Mouse (Mus musculus) urinary bladder, postnatal 14 days (tissue): Measurements from ENCODE around the gene Tlx1.

Source experiments
- DNase-seq: peaks from one replicate; pipeline ENCODE4 v3.0.0; 2021; ENCODE audit warnings: low spot score

Gene Tlx1

DNA sequence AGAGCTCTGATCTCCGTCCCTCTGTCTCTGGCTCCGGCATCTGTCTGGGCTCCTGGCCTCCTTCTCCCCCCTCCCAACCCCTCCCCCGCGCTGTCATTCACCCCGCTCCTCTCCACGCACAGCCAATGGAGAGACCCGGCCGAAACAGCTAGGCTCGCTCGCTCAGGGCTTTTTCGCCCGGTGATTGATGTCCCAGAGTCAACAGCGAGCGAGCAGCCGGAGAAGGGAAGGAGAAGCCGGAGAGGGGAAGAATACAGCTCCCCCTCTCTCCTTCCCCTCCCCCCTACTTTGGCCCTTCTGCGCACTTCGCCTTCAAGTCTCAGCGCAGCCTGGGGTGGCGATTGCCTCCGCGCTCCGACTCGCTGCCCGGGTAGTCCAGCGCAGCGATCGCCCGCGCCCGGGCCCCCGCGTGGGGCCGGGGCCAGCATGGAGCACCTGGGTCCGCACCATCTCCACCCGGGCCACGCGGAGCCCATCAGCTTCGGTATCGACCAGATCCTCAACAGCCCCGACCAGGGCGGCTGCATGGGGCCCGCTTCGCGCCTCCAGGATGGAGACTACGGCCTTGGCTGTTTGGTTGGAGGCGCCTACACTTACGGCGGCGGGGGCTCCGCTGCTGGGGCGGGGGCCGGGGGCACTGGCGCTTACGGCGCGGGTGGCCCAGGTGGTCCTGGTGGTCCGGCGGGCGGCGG is at the start of gene Tlx1:
TSS of gene Tlx1 (plus strand) at position 191 of the 692 bp plus-strand sequence.
- no peak for DNase-seq

DNA sequence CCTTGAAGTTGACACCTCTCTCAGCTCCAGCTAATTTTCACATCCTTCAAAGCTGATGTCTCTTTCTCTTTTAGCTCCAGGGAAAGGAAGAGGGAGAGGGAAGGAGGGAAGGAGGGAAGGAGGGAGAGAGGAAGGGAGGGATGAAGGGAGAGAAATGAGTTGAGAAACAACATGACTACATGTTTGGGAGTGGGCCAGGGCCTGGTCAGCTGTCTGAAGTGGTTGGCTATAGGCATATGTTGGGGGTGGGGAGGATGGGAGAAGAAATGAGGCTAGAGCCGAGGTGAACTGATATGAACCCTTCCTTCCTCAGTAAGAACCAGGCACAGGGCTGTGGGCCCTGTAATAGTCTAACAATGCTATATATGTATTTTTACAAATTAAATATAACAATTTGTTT is 44.9 kb upstream of the Tlx1 start:
- no peak for DNase-seq

DNA sequence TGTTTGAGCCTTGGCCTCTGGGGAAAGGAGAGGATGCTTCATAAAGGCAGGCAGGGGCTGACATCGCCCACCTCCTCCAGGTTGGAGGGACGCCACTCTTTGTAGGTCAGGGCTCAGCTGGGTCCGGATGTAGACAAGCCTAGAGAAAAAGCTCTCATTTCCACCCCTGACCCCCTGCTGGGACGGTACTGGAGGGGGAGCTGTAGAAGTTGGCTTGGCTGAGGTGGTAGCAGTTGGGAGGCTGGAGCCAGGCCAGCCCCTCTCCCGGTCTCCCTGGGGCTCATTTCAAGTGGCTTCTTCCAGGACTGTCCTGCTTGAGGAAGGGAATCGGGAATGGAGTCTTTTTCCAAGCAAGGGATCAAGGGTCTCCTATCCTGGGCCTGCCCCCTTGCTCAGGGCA is 43.8 kb upstream of the Tlx1 start:
- DNase-seq, result no peak

DNA sequence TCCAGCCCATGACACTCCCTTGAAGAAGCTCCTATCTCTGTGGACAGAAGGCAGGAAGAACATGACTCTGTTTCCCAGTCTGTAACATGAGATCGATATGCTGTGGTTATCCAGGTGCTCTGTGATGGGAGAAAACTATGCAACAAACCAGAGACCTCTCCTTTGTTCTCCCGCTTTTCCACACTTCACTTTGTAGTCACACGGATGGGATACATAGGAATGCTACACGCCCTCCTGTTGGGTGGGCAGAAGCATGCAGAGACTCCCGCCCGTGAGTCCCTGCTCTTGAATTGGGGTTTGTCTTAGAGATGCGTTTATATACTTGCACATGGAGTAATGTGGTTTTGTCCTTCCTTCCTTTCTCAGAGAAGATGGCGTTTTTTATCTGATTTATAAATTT is 39.8 kb upstream of the Tlx1 start:
- no peak for DNase-seq

DNA sequence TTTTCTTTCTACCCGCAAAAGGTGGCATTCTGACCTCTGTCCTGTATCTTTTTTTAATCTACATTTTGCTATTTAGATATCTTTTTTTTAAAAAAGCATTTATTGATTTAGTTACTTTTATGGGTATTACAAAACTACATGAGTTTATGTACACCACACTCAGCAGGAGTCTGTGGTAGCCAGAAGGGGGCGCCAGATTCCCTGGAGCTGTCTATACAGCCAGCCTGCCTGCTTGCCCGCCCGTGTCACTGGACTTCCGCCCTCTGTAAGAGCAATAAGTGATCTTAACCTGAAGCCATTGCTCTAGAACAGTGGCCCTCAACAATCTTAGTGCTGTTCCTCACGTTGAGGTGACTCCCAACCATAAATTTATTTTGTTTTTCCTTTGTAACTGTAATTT is 38.0 kb upstream of the Tlx1 start:
- no peak for DNase-seq

DNA sequence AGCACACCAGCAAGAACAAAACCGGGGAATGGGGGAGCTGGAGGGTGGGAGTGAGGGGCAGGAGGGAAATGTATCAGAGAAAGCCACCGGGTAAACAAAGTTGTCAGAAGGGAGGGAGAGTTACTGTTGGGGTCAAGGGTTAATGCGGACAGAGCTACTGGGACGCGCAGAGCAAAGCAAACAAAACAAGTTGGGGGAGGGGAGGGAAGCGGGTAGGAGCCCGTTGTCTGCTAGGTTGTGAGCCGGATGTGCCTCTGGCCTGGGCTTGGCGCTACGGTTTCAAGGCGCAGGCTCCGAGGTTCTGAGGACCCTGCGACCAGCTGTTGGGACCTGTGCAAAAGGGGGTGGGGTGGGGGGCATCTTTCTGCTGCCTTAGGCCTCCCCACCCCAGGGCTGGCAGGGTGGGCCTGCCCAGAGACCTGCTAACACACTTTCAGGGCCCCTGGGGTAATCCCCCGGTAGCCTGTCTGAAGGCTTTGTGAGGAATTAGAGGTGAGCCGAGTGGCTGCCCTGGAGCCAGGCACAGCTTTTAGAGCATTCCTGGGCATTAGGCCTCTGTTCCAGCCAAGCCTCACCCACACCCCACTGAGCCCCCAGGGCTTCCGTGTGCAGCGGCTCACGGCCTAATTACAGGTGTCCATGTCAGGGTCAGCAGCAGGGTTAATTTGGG is 36.6 kb upstream of the Tlx1 start:
- DNase-seq, result no peak

DNA sequence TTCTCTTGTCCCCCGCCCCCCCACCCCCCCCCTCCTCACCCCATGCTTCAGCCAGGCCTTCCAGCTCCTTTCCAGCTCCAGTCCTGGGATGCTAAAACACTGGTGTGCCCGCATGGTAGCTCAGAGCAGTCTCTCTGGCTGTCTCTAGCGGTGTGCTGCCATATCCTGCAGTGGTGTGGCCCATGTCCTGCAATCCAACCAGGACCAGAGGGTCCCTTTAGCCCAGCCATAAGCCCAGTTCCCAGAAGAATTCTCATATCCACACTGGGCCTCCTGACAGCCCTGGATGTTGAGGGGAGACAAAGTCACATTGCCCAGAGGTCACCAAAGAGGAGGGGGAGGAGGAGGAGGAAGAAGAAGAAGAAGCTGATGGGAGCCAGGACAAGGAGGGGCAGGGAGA is 35.7 kb upstream of the Tlx1 start:
- no peak for DNase-seq

DNA sequence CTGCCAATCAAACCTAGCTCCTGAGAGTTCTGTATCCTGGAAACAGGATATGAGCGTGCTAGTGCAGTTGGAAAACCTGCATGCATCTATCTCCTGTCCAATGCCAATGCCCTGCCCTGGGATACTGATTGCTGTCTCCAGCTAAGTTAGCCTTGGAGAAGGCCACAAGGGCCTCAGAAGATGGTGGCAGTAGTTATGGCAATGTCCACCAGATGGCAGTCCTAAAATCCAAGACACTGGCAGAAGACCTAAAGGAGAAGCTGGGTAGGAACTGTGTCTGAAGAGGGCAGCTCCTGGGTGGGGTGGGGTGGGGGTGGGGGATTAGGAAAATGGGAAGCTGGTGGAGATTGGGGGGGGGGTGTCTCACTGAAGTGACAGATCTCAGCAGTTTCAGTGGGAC is 33.7 kb upstream of the Tlx1 start:
- DNase-seq, result peak; percentile 50

DNA sequence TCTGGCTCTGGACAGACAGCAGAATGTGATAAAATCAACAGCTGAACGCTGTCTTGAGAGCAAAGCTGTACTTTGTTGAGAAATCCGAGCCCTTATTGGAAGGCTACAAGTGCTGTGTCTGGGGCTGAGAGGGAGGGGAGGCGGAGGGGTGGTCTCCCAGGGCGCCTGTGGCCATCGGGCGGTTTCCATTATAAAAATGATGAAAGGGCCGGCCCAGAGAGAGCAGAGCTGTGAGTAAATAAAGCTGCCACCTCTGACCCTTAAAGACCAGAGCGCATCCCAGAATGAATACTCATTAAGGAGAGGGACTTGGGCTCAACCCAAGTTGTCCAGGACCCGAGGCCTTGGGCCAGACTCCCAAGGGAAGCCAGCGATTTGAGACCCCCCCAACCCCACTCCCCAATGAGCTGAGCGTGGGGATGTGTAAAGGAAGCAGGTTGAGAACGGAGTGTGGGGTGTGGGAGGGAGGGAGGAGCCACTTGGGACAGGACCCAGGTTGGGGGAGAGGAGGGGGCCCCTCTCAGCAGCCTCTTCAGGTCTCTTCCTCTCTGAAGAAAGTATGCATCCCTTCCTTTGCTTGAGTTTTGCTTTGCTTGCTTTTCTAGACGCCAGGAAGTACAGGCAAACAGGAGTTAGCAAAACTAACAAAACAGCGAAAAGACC is 18.4 kb upstream of the Tlx1 start:
- DNase-seq, result peak; percentile 24

DNA sequence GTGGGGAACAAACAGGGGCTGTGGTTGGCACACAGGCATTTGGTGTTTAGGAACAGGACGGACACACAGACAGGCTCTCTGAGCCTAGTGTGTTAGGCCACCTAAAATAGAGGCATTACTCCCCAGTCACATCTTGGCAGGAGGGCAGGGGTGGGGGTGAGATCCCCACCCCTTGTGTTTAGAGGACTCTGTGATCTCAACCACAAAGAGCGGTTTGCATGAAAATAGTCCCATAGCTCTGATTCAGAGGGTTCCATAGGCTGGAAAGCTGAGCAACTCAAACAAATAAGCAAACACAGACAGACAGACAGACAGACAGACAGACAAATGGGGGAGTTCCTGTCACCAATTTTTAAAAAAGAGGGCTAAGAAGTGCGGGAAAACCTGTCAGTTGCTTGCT is 7.9 kb upstream of the Tlx1 start:
- DNase-seq, result no peak

DNA sequence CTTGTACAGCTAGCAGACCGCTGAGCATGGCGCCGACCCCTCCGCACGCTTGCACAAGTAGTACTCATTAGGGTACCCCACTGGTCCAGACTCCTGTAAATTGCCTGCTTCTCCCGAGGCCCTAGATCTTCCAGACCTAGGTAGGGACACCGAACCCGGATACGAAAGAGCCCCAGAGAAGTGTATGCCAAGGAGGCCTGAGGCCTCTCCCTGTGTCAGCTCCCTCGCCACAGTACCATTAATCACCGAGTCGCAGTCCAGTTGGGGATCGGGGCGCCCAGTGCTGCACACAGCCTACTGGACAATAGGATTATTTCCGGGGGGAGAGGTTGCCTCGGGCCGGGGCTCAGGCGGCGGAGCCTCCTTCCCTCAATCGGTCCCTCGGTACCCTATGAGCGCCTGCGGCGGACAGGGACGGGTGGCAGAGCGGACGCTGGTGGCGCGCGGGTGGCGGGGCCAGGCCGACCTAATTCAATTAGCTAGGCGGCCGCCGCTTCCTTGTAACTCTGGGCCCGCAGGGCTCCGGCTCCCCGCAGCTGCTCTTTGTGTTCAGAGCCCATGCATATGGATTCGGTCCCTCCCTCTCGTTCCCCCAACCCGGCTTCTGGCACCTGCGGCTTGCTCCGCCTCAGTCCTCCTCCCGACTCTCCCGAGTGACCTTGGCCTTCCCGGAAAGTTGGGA is 7.1 kb upstream of the Tlx1 start:
- DNase-seq, result no peak

DNA sequence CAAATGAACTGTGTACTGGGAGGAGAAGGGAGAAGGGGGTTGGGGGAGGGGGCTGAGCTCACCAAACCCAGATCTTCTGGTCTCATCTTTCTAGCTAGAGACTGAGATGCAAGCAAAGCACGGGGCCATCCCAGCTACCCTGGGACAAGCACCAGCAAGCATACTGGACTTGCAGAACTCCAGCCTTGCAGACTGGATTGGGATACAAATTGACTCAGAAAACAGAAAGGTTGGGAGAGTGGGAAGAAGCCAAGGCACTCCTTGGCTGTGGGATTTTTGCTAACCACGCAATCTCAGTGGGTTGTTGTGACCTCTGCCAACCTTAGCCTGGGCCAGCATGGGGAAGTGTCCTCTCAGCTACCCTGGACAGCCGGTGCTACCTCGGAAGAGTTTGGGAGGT is 3.4 kb upstream of the Tlx1 start:
- no peak for DNase-seq

DNA sequence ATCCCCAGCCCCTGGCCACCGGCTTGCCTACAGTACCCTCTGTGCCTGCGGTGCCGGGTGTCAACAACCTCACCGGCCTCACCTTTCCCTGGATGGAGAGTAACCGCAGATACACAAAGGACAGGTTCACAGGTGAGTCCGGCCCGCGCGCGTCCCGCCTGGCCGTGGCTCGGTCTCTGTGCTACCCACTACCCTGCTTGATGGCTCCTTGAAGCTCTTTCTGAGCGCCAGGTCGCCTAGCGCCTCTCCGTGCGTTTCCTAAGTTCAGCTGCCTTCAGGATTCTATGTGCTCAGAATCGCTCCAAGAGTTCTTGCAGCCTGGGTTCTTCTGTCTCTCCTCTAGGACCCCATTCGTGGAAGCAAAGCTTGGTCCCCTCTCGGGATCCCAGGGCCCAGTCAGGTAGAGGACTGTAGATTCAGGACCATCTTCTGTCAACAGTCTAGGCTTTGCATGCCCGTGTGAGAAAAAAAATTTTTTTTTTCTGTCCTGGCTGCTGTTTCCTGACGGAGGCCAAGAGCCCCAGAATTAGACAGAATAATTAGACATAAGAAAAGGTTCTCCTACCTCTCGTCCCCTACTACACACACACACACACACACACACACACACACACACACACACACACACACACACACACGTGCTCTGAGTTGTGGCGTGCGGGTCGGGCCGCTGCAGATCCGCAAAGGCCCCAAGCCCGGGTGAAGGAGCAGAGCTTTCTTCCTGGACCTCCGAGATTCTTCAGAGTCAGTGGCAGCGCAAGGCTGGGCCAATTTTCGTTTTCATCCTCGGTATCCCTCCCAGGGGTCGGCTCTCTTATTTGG is 1.1 kb downstream of the Tlx1 start:
- no peak for DNase-seq

DNA sequence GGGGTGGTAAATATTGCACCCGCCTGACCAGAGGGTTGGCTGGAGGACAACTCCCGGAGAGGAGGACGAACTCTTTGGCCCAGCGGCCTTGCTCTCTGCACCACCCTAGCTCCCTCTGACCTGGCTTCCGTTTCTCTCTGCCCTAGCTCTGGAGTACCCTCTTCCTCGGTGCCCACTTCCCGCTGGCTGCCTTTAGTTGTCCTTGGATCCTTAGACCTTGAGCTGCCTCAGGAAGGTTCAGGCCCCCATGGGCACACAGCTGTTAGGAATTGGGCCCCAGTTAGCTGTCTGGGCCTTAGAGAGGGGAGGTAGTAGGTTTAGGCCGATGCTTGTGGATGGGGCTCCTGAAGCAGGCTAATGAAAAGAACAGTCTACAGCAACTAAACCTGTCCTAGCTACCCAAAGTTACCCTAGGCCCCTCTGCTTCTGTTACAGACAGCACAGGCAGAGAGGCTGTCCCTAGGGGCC is 1.7 kb downstream of the Tlx1 start:
- no peak for DNase-seq

DNA sequence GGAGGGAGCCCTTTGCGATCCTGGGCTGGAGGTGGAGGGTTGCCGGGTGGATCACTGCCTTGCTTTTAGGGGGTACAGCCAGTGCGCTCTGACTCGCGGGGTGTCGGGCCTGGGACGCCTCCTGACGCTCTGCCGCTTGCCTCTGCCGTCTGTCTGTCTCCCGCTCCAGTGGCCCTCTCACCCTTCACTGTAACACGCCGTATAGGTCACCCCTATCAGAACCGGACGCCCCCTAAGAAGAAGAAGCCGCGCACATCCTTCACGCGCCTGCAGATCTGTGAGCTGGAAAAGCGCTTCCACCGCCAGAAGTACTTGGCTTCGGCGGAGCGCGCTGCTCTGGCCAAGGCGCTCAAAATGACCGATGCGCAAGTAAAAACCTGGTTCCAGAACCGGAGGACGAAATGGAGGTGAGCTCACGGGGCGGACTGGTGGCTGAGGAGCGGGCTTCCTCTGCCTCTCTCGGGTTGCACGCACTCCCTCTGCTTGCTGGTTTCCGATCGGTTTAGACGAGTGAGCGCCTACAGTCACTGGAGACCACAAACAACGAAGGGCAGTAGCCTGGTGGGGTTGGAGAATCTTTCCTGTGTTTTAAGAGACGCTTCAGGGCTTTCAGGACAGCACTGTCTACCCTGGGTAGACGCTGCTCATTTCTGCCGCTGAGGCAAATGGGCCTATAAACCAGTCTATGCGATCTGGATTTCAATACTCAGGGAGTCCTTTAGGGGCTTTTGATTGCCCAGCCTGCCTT is 3.0 kb downstream of the Tlx1 start:
- no peak for DNase-seq

DNA sequence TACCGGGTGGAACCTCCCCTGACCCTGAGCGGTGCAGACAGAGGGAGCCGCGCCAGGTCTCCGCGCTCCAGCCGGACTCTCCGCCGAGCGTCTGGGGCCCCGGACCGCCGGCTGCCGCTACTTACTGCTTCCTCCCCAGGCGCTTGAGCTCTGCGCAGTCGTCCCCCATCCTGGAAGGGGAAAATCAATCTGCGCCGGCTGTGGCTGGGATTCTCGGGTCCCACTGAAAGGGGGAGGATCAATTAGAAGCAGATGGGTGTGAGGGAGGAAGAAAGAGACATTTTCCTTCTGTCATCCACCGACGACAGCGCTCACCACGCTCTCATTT is 3.5 kb downstream of the Tlx1 start:
- no peak for DNase-seq

DNA sequence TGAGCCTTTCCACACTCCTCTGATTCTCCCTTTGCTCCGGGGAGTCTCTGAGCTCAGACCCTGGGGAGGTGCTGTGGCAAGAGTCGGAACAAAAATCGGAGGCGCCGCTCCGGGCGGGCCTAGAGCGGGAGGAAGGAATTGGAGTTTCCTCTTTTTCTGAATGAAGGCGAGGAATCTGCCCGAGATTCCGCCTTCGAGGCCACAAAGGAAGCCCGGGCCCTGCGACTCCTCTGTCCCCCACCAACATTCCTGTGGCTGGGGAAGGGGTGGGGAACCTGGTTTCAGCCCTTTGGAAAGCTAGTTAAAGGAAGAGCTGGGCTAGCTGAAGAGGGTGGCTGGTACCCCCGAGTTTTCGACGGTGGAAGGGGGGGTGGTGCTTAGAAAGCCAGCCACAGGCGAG is 4.0 kb downstream of the Tlx1 start:
- no peak for DNase-seq

DNA sequence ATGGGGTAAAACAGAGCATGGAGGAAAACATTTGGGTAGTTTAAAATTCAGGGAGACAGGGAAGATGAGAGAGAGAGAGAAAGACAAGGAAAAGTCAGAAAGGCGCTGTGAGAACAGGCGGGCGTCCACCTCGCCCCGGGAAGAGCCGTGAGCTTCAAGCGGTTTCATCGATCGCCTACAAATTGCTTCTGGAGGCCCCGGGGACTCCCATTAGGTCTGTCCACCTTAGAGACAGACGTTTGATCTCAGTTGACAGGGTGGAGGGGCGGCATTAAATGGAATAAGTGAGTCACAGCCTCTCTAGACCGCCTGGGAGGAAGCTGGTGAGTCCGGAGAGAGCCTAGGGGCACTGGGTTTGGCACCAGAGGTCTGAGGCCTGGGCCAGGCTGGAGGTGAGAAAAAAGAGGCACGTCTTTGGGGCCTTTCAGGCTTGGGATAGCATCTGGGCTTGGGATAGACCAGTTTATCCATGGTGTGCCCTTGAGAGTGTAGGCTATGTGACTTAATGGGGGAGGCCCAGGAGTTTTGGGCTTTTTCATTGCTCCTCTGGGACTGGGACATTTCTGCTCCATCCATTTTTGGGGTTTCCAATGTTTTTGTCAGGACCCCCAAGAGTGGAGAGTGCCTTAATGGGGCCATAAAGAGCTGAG is 4.8 kb downstream of the Tlx1 start:
- DNase-seq, result no peak

DNA sequence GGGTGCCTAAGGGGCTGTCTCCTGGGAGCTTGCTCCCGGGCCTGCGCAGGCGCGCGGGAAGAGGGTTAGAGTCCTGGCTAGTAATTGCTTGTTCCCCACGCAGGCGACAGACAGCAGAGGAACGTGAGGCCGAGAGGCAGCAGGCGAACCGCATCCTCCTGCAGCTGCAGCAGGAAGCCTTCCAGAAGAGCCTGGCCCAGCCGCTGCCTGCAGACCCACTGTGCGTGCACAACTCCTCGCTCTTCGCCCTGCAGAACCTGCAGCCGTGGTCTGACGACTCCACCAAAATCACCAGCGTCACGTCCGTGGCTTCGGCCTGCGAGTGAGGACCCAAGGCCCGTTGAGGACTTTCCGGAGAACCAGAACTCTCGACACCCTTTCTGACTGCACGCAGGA is 5.3 kb downstream of the Tlx1 start:
- DNase-seq, result no peak

DNA sequence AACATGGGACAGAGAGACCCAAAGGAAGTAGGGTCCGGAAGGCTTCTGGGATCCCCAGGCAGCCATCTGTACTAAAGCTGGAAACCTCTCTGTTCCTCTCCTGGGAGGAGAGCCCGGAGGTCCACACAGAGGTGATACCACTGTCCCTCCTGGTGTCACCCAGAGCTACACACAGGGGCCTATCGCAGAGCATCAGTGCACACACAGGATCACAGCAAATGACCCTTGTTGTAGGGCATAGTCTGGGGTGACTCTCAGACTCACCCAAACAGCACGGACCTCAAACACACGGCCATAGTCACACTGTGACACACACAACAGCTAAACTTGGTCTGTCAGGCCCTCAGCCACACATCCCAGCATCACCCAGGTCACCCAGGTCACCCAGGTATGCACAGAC is 5.9 kb downstream of the Tlx1 start:
- no peak for DNase-seq

DNA sequence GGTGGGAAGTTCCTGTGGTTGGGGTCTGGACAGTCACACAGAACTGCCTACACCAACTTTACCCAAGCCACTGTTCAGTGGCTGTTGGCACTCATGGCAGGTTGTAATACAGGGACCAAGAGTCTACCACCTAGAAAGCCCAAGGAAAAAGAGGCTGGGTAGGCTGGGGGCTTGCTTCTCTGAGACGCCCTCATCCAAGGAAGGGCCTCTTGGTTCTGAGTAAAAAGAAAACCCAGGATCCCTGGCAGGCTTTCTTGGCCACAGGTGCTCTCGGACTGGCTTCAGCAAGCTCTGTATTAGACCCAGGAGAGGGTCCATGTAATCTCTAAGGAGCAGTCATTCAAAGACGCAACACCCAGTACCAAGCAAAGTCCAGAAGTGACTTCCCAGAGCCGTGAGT is 7.7 kb downstream of the Tlx1 start:
- no peak for DNase-seq
